Mouse (Mus musculus): Measurements from ENCODE around the gene Ankdd1a.

Gene Ankdd1a

DNA sequence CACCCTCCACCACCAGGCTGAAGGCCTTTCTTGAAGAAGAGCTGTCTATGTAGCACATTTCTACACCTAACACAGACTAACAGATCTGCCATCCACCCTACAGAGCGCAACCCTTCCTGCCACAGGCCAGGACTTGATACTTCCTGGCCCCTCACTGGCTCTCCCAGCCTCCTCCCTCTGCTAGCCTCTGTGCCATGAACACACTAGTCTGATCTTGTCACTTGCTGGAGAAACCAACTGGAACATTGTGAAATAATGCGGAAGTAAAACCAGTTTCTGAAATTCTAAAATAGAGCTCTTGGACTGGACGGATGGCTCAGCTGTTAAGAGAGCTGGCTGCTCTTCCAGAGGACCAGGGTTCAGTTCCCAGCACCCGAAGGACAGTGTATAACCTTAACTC is 27.1 kb downstream of the Ankdd1a start:
- no peak for DNase-seq

DNA sequence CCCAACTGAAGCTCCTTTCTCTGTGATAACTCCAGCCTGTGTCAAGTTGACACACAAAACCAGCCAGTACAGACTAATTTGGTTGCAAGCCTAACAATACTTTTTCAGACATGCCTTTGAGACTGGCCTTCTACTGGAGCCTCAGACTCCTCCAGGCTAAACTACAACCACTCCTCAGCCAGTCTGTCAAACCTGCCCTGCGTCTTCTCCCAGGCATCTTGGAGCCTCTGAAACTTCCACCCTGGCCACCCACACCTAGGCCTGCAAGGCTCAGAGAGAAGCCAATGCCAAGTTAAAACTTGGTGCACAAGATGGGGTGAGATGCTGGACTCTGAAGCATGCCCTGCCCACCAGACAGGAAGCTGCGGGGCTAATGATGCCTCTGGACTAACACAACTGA is 27.6 kb downstream of the Ankdd1a start:
- DNase-seq = no peak

GRCm38 (mm10) chr9:65491476-65491875 is 28.5 kb downstream of the Ankdd1a start:
- no peak for DNase-seq

DNA sequence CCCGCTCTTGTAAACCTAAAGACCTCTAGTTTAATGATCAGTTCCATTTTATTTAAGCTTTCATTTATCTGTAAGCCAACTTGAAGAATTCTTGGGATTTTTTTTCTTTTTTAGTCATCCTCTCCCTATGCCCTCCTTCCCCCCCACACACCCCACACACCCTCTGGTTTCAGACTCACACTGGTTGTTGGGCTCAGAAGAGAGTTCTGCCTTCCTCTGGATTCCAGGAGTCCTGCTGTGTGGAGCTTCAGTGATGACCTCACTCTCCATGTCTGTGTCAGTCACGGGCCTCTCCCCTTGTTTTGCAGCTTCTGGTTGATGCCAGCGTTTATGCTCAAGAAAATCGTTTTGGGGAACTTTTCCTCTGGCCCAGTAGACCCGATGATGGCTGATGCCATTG is 39.9 kb downstream of the Ankdd1a start:
- no peak for DNase-seq

- DNase-seq = no peak
Measured at GRCm38 (mm10) chr9:65479158-65479557, 40.8 kb downstream of the Ankdd1a start.

GRCm38 (mm10) chr9:65472769-65473168 is 47.2 kb downstream of the Ankdd1a start:
- DNase-seq = no peak

GRCm38 (mm10) chr9:65467686-65468085 is 52.3 kb downstream of the Ankdd1a start:
- DNase-seq = no peak

DNA sequence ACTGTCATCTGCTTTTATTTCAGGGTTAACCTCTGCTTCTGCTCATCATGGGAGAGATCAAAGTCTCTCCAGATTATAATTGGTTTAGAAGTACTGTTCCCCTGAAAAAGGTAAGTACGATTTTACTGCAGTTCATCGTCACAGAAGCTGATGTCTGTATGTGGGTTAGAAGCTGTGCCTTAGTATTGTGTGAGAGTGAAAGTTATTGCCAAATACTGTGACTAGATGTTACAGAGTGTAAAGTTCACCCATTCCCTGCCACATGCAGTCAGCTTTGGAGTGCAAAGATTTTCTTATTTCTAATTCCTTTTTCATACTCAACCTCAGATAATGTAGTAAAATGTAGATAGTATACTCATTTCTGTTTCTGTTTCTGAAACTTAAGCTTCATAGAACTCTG is 54.8 kb downstream of the Ankdd1a start:
- DNase-seq = no peak

DNA sequence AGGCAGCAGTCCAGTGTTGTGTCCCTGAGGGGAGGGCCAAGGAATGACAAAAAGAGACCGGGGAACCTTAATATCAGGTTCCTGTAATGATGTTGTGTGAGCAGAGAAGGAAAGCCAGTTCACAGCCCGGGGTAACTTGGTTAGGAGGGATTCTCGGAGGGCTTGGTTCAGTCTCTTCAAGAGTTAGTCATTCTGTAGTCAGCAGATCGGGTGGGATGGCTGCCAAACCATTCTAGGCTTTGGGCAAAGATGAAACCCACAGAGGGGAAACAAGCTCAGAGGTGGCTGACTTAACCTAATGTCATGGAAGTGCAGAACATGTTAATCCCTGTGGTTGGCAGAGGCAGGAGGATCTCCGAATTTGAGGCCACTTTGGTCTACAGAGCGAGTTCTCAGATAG is 55.8 kb downstream of the Ankdd1a start:
- DNase-seq = peak; percentile 15

- DNase-seq = no peak
Measured at GRCm38 (mm10) chr9:65462544-65462943, 57.4 kb downstream of the Ankdd1a start.

- DNase-seq = peak; percentile 95
Measured at GRCm38 (mm10) chr9:65460732-65461442, 59.1 kb downstream of the Ankdd1a start, which contains the start of gene Spg21. Gene Spg21, plus strand, starts transcription at chr9:65460947.

- DNase-seq = no peak
Measured at GRCm38 (mm10) chr9:65460198-65460597, 59.8 kb downstream of the Ankdd1a start.

DNA sequence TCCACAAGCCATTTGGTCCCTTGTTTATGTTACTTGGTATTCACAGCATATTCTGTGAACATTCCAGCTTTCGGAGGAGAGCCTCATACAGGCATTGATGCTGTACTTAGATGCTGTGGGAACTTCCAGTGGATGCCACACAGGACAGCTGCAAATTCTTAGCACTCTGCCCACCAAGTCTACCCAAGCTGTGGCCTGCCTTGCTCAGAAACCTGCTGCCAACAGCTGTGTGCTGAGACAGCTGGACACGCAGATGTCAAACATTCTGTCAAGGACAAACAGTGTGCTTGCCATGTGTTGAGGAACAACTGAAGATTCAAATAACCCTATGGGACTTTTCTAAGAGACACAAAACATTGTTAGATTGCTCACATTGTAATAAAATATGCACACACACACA is 61.0 kb downstream of the Ankdd1a start:
- DNase-seq = no peak

- no peak for DNase-seq
Measured at GRCm38 (mm10) chr9:65447951-65448350, 72.0 kb downstream of the Ankdd1a start.

GRCm38 (mm10) chr9:65444692-65445091 is 75.3 kb downstream of the Ankdd1a start:
- DNase-seq = no peak

Measured in right cerebral cortex, postnatal 4 days (tissue).